Mouse (Mus musculus) liver, embryonic 14.5 days (tissue): ENCODE measurements around the gene Zbtb37.

ENCODE experiments used
- CTCF ChIP-seq: IDR thresholded peaks from 2 replicates; pipeline ENCODE4 v1.5.1; 2016; ENCODE audit warnings: antibody characterized with exemption, low read depth, control low read depth
- EP300 ChIP-seq: IDR thresholded peaks from 2 replicates; pipeline ENCODE4 v1.6.1; 2016; ENCODE audit warnings: antibody characterized with exemption, low read depth

DNA sequence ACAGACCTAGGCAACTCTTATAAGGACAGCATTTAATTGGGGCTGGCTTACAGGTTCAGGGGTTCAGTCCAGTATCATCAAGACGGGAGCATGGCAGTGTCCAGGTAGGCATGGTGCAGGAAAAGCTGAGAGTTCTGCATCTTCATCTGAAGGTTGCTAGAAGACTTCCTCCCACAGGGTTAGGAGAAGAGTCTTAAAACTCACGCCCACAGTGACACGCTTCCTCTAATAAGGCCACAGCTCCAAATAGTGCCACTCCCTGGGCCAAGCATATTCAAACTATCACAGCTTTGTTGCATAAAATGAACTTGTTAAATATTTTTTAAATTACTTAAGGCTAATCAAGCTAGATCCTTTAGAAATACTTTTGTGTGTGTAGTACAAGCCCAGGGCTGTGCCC, 42.6 kb upstream of the Zbtb37 start:
- TF ChIP-seq CTCF = no peak
- no peak for TF ChIP-seq EP300
